9 mouse cellular contexts compared by ENCODE assay signal in the genomic region with DNA sequence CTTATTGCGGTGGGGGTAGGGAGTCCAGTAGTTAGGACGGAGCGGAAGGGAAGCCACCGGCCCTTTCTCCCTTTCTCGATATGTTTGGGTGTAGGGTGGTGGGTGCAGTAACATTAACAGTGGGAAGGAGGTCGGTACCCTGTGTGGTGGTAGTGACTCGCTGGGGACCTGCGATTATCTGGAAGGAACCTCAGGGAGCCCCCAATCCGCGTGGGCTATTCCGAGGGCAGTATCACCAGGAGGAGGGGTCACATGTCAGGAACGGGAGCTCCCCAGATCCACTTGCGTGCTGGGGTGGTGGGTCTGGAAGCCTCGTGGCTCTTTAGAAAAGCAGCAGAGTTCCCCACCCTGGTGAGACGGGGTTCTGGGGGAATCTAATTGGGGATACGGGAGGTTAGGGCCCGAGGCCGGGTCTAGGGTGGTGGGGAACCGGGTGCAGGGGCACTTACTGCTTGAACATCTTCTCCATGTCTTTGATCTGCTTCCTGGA. TPM values are rescaled to one million over a fixed set of nuclear protein-coding genes. Genes with fewer than 3 reads are reported as not detected.
DNase-seq lines count a peak whose midpoint lies in the region; ATAC-seq lines count a peak whose summit lies in the region.
"Had no signal": no experiment of that assay in that cellular context is flagged by ENCODE, and none has a peak within 500 bp of the region (broad histone marks: within the 10 kb centered on the region; RNA-seq: fewer than 3 reads in every experiment).

No protein-coding gene starts in this region.

- H3K4me1 ChIP-seq in heart, embryonic 11.5 days (ENCODE audit: control insufficient read depth, insufficient read depth, low read length) = peaks cover 59% of the 10 kb centered on the region
- peaks cover 41% of the 10 kb centered on the region for H3K4me1 ChIP-seq in forebrain, embryonic 14.5 days (ENCODE audit: control insufficient read depth, insufficient read depth, low read length)
- H3K4me1 ChIP-seq in liver, embryonic 13.5 days (replicated peaks) = peaks cover 70% of the 10 kb centered on the region

- no peaks in the 10 kb centered on the region for H3K9me3 ChIP-seq in heart, embryonic 11.5 days (replicated peaks; ENCODE audit: control insufficient read depth, low read length)
- no peaks in the 10 kb centered on the region for H3K9me3 ChIP-seq in forebrain, embryonic 14.5 days (replicated peaks; ENCODE audit: control insufficient read depth, low read length)
- H3K9me3 ChIP-seq in liver, embryonic 13.5 days (replicated peaks) = no peaks in the 10 kb centered on the region

- peak overlapping the region; percentile 86 for H3K27ac ChIP-seq in heart, embryonic 11.5 days (ENCODE audit: low read depth, low read length)
- 0 out of 2 replicates have a peak overlapping the region, but pooled peaks have one; percentile 21 for H3K27ac ChIP-seq in forebrain, embryonic 14.5 days (ENCODE audit: low read depth, low read length)
- peak overlapping the region; percentile 91 for H3K27ac ChIP-seq in liver, embryonic 13.5 days

- no peak for DNase-seq in heart, adult 9 months (ENCODE audit: low spot score in 2 of 2)
- no peak for DNase-seq in forebrain, embryonic 14.5 days (ENCODE audit: low spot score)
- DNase-seq in liver, embryonic 13.5 days = no peak
- no peak for DNase-seq in retina, postnatal 1 day
- DNase-seq in kidney, postnatal 10 days = no peak
- no peak for DNase-seq in gastrocnemius, postnatal 10 days

- peak overlapping the region; percentile 95 for H3K9ac ChIP-seq in heart, embryonic 11.5 days (ENCODE audit: low read depth, low read length)
- H3K9ac ChIP-seq in forebrain, embryonic 14.5 days (ENCODE audit: low read length) = peak overlapping the region; percentile 83
- peak overlapping the region; percentile 94 for H3K9ac ChIP-seq in liver, embryonic 13.5 days

- H3K4me2 ChIP-seq in heart, embryonic 11.5 days = peak overlapping the region; percentile 77
- peak overlapping the region; percentile 97 for H3K4me2 ChIP-seq in forebrain, embryonic 14.5 days (ENCODE audit: low read length)
- H3K4me2 ChIP-seq in liver, embryonic 13.5 days = peak overlapping the region; percentile 97

- ATAC-seq in heart, embryonic 11.5 days (replicated peaks; ENCODE audit: insufficient number of reproducible peaks, low FRiP score, low TSS enrichment) = no peak
- ATAC-seq in CD4-positive, CD25-positive, alpha-beta regulatory T cell, adult 4 months = peak; percentile 19
- peak; percentile 9; the same call in 1 of the 2 replicates for ATAC-seq in forebrain, embryonic 14.5 days
- no peak for ATAC-seq in liver, embryonic 13.5 days (ENCODE audit: low read depth)

- H3K36me3 ChIP-seq in heart, embryonic 11.5 days (ENCODE audit: control insufficient read depth, insufficient read depth, low read length) = peaks cover 5% of the 10 kb centered on the region; the same call in 1 of the 2 replicates
- H3K36me3 ChIP-seq in forebrain, embryonic 14.5 days (ENCODE audit: control insufficient read depth, insufficient read depth, low read length) = no peaks in the 10 kb centered on the region
- peaks cover 33% of the 10 kb centered on the region for H3K36me3 ChIP-seq in liver, embryonic 13.5 days

- H3K4me3 ChIP-seq in heart, embryonic 11.5 days (ENCODE audit: low read depth, low read length) = peak overlapping the region; percentile 88
- H3K4me3 ChIP-seq in forebrain, embryonic 14.5 days (ENCODE audit: low read depth, low read length) = peak overlapping the region; percentile 75
- peak overlapping the region; percentile 91 for H3K4me3 ChIP-seq in liver, embryonic 13.5 days (replicated peaks)

- under 1% methylated on average over 19 of the region's 19 CpGs for WGBS in heart, embryonic 11.5 days (ENCODE audit: insufficient replicate concordance)
- under 1% methylated on average over 19 of the region's 19 CpGs for WGBS in forebrain, embryonic 14.5 days
- under 1% methylated on average over 19 of the region's 19 CpGs for WGBS in liver, embryonic 13.5 days (ENCODE audit: insufficient replicate concordance)

- H3K27me3 ChIP-seq in heart, embryonic 11.5 days (ENCODE audit: control insufficient read depth, insufficient read depth, low read length) = no peaks in the 10 kb centered on the region
- H3K27me3 ChIP-seq in forebrain, embryonic 14.5 days (replicated peaks; ENCODE audit: control insufficient read depth, insufficient read depth, low read length) = no peaks in the 10 kb centered on the region
- peaks cover 19% of the 10 kb centered on the region for H3K27me3 ChIP-seq in liver, embryonic 13.5 days

RNA-seq across cellular contexts. Expression of a gene that starts 0.6 kb away (rescaled TPM):
- polyA plus RNA-seq in heart, embryonic 11.5 days (2014; fragmentation: Nextera tagmentation; extraction: Ambion mirVana) = 59.2 and 63.4 TPM in 2 replicates
- 10 to 100 TPM; 19.8 to 27.0 TPM for polyA plus RNA-seq in CD4-positive, CD25-positive, alpha-beta regulatory T cell, adult 4 months (2017; shearing (Covaris generic))
- polyA plus RNA-seq in forebrain, embryonic 14.5 days (2014; fragmentation: Nextera tagmentation; extraction: Ambion mirVana) = 44.0 and 49.3 TPM in 2 replicates
- polyA plus RNA-seq in liver, embryonic 13.5 days (2015; fragmentation: Nextera tagmentation; extraction: Ambion mirVana) = 51.5 and 52.9 TPM in 2 replicates
- total RNA-seq in gastrocnemius, postnatal 10 days (2021) = 10 to 100 TPM; 26.2 to 31.6 TPM

RNA-seq across cellular contexts. Expression of a gene that starts 28.0 kb away (rescaled TPM):
- not detected in 2 replicates for polyA plus RNA-seq in heart, embryonic 11.5 days (2014; fragmentation: Nextera tagmentation; extraction: Ambion mirVana)
- polyA plus RNA-seq in CD4-positive, CD25-positive, alpha-beta regulatory T cell, adult 4 months (2017; shearing (Covaris generic)) = not detected
- polyA plus RNA-seq in forebrain, embryonic 14.5 days (2014; fragmentation: Nextera tagmentation; extraction: Ambion mirVana) = not detected in 2 replicates
- not detected in 2 replicates for polyA plus RNA-seq in liver, embryonic 13.5 days (2015; fragmentation: Nextera tagmentation; extraction: Ambion mirVana)
- not detected for total RNA-seq in gastrocnemius, postnatal 10 days (2021)
- total RNA-seq: neutrophil, adult 5-6 weeks had no signal

RNA-seq across cellular contexts. Expression of a gene that starts 48.2 kb away (rescaled TPM):
- polyA plus RNA-seq in heart, embryonic 11.5 days (2014; fragmentation: Nextera tagmentation; extraction: Ambion mirVana) = not detected in 2 replicates
- polyA plus RNA-seq in CD4-positive, CD25-positive, alpha-beta regulatory T cell, adult 4 months (2017; shearing (Covaris generic)) = not detected
- polyA plus RNA-seq in forebrain, embryonic 14.5 days (2014; fragmentation: Nextera tagmentation; extraction: Ambion mirVana) = not detected in 2 replicates
- polyA plus RNA-seq in liver, embryonic 13.5 days (2015; fragmentation: Nextera tagmentation; extraction: Ambion mirVana) = 0.18 and 0.36 TPM in 2 replicates
- total RNA-seq in gastrocnemius, postnatal 10 days (2021) = not detected
- total RNA-seq: neutrophil, adult 5-6 weeks had no signal

Comparison
In these comparisons a context has a peak if more than half of its experiments do, and no peak if none do; other contexts are left out.
1. ATAC-seq: peak in CD4-positive, CD25-positive, alpha-beta regulatory T cell, adult 4 months (single experiment) and forebrain, embryonic 14.5 days (single experiment); none in heart, embryonic 11.5 days (single experiment) and liver, embryonic 13.5 days (single experiment).
2. H3K27ac ChIP-seq: peak in every context shown above with its lines; median percentile 91 in liver, embryonic 13.5 days; 86 in heart, embryonic 11.5 days; 21 in forebrain, embryonic 14.5 days.
3. Peak in every context shown above with its lines, with median percentiles within 50 percentile points of each other: H3K4me2 ChIP-seq, H3K4me3 ChIP-seq and H3K9ac ChIP-seq.